Mouse (Mus musculus) left cerebral cortex, postnatal 4 days (tissue): ENCODE measurements at regions not wholly inside any gene's neighbourhood (a gene's known extent, or its start where the extent isn't known, plus 50 kb on each side); places are given as distances from the start of the nearest gene placed in this dataset.
A peak's percentile ranks its signal among the peaks of the same experiment; 100 is the strongest.

Source experiments
- DNase-seq: peaks from one replicate; pipeline ENCODE4 v3.0.0-alpha.2; 2022
- intact Hi-C: fragments of 180-260 bp; cut with DNase I; formaldehyde crosslinking; loops from one replicate; pipeline ENCODE4 v1.15.1; 2025

DNA sequence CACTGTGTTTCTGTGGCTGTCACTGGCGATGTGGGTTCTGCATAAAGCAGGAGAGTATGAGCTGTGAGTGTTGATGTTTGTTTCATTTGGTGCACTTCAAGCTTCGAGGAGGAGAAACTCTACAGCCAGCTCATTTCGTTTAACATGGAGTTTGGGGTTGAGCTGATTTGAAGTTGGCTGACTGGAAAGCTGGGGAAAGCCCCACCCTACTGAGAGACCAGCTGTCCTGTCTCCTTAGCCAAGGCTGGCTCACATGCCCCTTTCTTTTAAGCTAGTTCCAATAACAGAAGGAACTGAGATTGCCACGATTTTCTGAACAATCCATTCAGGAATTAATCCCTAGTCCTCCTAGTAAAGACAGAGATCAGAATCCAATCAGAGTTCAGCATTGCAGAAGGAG is 157.6 kb upstream of the Cox10 start:
- no peak for DNase-seq
- intact Hi-C loops = no loop called here

DNA sequence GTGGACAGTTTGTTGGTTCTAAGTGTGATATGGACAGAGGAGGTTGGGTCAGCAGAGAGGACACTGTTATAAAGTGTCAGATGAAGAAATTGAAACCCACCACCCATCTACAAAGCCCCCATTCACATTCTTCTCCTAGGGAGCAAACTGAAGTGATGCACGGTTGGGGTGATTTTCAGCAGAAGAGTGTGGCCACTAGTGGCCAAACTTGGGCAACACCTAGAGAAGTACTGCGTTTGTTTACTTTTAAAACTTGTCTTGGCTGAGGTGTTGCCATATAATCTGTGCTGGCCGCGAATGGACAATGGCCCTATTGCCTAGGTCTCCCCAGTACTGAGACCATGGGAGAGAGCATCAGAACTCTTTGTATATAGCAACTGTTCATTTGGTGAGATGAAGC is 150.8 kb upstream of the Cox10 start:
- DNase-seq = no peak
- intact Hi-C loops = no loop called here

DNA sequence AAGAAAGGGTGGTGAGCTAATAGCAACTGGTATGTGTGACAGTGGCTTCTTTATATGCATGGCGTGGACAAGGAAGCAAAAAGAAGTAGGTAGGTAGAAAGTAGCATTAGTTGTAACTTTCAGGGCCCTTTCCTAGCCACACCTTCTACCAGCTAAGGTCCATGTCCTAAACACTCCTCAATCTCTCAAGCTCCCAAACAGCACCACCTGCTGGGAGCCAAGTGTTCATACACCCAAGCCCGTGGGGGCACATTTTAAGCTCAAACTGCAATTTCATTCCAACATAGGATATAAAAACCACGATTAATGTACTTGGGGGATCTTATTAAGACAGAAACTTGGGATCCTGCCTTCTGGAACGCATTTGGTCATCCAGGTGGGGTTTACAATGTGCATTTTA is 141.6 kb upstream of the Cox10 start:
- intact Hi-C loops = no loop called here

DNA sequence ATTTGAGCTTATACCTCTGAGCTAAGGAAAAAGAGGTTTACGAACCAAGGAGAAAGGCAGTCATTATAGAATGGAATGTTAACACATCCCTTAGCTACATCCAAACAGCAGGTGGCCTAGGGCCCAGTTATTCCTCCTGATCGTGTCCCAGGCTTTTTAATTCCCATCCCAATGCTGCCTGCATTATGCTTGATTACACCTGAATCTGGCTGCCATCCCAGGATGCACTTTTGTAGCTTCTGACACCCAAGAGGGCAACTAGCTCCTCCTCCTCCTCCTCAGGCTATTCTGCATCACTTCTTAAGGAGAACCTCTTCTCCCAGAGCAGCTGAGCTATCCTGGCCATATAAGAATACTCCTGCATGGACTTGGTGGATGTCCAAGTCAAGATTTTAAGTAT is 137.9 kb upstream of the Cox10 start:
- intact Hi-C loops = no loop called here

More for the DNA sequence above, 141.6 kb upstream of the Cox10 start:
- no peak for DNase-seq

DNA sequence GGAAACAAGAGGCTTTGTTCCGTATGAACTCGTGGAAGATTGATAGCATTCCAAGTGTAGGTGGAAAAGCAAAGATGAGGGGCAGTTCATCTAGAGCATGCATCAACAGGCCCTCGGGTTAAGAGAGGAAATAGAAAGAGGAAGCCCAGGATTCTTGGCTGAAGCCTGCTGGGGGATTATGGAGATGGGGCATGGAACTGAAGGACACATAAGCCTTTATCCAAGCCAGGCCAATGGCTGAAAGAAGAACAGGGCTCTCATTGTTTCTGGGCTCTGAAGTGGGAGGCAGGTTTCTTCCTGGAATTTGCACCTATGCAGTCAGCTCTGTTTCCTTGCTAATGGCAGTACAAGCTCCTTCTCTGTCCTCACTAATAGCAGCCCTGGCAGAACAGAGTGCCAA is 131.6 kb upstream of the Cox10 start:
- intact Hi-C loops = no loop called here
- no peak for DNase-seq

More for the DNA sequence above, 137.9 kb upstream of the Cox10 start:
- DNase-seq = peak; percentile 41

DNA sequence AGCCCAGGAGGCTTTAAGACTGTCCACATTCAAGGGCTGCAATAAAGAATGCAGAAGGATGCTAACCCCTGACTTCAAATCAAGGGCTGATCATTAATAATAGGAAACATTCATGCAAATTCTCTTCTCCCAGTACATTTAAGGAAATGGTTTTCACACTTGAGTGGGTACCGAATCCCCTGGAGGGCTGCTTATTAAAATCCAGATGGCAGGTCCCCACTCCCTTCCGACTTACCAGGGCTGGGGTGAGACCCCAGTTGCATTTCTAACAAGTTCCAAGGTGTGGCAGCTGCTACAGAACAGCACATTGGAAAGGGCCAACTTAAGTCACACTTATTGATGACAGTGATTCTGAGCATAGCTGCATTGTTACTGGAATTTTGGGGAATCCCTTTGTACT is 129.0 kb upstream of the Cox10 start:
- intact Hi-C loops = no loop called here
- no peak for DNase-seq

DNA sequence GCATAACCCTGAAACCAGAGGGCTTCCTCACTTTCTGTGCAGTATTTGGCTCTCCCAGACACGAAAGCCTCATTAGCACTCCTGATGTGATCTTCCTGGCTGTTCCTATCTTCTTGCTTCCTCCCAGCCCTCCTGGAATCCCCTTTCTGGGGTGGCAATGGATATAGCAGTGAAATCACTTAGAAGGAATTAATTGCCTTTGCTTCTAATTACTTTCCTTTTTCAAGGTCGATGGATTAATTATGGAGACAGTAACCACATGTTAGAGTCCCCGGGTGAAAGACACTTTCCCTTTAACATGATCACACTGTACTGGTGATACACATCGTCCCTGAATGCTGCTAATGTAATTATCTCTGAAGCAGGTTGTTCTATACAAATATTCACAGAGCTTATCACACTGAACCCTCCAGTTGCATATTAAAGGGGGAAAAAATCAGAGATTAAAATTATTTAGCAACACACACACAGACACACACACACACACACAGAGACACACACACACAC is 128.1 kb upstream of the Cox10 start:
- intact Hi-C loops = no loop called here

DNA sequence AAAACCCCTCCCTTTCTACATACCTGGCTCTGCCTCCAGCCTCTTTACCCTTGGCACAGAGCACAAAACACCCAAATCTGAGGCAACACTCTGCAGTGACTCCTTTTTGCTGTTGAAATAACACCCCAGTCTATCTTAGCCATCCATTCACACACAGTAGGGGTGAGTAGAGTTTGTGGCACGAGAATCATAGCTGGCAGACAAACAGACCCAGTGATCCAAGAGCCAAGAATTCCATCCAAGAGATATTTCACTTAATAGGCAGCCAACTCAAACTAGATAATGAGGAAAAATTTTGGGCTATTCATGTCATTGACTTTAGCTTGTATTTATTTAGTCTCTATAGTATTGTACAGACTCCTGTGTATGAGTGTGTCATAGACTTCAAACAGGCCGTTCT is 126.9 kb upstream of the Cox10 start:
- intact Hi-C loops = no loop called here
- no peak for DNase-seq

More for the DNA sequence above, 128.1 kb upstream of the Cox10 start:
- DNase-seq = no peak

DNA sequence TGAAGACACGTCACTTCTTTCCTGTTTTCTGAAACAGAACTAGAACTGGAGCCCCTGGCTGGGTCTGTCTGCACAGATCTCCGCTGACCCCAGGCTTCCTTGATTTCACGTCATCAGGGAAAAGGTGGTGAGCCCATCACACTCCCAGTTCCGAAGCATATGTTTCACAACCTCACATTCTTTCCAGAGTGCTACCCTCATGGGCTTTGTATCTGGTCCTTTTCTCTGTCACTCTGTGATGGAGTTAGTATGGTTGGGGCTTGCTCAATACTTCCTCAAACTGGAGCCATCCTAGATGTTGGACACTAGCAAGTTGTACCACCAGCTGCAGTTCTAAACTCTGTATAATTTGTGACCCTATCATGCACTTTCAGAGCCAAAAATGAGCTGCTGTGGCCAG is 125.8 kb upstream of the Cox10 start:
- no peak for DNase-seq
- intact Hi-C loops = no loop called here

DNA sequence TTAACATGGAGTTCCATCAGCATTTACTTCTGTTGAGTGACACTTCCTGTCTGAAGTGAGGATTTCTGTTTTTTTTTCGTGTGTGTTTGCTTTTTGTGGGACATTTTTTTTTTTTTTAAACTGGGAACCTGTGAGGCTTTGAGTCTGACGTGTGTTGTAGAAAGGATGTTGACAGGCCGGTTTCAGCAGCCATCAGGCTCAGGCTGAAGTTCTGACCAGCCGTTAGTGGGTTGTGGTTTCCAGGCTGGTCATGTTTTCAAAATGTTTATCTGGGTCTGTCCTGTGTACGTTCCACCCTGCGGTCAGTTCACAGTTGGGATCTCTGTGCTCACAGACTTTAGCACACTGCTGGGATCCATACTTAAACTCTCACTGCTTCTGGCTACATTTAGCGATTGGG is 125.0 kb upstream of the Cox10 start:
- intact Hi-C loops = no loop called here

DNA sequence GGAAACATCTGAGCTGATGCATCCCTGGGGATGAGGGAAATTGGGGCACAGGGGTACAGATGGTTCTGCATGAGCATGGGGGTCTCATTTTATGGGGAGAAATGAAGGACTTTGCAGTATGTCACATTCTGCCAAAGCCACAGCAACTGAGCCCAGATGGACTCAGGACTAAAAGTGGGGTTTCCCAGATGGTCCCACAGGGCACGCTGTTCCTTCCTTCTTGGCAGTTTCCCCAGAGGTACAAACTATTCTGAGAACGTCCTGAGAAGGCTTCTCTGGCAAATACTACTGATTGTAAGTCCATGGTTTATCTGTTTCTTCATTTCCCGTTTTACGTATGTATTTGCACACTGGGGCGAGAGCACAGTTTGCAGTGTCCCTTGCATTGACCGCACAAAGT is 121.6 kb upstream of the Cox10 start:
- intact Hi-C loops = no loop called here
- no peak for DNase-seq

More for the DNA sequence above, 125.0 kb upstream of the Cox10 start:
- DNase-seq = no peak

DNA sequence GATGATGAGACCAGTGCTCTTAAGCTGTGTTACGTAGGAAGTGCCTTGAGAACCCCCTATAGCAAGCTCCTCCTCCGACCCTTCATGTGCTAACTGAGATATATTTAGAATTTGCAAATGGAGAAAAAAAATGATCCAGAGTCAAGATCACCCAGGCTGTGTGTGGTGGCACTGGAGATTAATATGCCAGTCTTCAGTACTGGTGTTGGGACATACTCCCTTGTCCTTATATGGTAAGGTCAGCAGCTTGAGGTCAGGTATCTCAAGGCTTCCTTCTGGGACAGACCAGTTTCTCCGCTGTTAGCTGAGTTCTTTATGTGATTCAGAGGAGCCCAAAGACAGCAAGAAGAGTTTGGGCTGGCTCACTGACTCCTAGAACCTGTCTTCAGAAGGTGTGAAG is 116.0 kb upstream of the Cox10 start:
- DNase-seq = no peak
- intact Hi-C loops = no loop called here

DNA sequence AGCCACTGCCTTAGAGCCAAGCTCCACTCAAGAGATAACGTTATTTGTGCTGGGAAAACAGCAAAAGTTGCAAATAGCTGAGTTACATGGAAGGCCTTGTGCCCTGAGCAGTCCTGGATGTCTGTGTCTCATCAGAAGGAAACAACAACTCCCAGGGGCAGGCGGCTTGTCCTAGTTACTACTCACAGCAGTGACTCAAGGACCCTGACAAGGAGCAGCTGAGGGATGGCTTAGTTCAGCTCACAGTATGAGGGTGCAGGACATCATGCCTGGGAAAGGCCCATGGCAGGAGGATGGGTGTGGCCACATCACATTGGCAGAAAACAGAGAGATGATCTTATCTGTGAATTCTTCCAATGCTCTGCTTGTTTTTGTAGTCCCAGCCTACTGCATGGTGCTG is 109.4 kb upstream of the Cox10 start:
- no peak for DNase-seq
- intact Hi-C loops = no loop called here

DNA sequence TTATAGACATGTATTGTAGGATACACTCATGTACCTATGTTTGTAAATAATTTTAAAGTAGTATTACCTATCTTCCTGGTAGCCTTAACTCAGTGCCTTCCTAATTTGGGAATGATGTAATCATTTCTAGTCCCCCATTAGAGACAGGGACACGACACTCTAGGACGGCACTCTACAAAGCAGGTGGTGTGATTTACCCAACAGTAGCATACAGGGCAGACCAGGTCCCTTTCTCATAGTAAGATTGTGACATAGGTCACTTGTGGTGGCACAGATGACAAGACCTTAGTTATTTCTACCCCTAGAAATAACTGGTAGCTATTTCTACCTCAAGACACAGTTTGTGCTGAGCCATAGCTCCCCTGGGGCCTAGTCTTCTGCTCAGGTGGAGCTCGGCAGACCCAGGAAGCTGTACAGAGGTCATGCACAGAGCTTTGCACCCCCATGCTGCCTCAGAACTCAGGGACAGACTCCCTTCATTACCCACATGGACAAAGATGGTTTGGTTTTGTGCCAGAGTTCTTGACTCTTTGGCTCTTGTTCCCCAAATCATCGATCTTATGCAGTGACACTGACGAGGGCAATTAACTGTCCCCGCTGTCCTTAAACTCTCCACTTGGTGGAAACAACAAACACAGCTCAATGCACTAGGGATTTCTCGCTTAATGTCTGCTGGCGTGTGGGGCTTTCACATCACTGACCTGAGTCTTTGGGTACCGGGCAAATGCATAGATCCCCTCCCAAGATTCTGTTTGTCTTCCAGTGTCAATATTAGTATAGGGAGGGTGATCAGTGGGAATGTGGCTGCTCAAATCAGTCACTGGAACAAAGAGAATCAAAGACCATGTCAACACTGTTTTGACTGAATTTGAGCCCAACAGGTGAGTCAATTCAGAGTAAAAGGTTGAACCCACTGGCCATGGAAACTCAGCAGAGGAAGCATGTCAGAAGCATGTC is 108.5 kb upstream of the Cox10 start:
- DNase-seq = no peak
- intact Hi-C loops = no loop called here

DNA sequence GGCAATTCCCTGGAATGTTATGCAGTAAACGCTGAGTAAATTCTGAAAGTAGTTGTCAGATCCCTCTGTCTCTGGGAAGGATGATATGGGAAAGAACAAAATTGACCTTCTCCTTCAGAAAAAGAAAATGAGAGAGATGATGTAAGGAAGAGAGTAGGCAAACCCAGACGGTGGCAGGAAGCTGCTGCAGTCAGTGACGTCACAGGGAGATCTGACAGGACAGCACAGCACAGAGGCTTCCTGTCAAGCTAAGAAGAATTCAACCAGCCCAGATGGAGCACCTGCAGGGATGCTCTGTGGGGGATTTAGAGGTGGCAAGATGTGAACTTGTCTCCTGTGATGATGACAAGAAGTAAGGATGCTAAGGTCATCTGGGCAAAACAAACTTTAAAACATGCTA is 107.7 kb upstream of the Cox10 start:
- DNase-seq = peak; percentile 12
- intact Hi-C loops = no loop called here

DNA sequence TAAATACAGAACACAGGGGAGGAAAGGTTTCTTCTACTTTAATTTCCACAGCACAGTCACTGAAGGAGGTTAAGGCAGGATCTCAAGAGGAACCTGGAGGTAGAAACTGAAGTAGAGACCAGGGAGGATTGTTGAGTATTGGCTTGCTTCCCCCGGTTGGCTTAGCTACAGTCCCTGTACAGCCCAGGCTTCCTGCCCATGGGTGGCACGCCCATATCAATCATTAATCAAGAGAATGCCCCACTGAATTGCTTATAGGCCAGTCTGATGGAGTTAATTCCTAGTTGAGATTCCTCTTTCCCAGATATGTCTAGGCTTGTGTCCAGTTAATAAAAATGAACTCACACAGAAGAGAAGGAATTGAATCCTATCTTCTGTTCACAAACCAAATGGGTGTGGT is 107.3 kb upstream of the Cox10 start:
- intact Hi-C loops = no loop called here

DNA sequence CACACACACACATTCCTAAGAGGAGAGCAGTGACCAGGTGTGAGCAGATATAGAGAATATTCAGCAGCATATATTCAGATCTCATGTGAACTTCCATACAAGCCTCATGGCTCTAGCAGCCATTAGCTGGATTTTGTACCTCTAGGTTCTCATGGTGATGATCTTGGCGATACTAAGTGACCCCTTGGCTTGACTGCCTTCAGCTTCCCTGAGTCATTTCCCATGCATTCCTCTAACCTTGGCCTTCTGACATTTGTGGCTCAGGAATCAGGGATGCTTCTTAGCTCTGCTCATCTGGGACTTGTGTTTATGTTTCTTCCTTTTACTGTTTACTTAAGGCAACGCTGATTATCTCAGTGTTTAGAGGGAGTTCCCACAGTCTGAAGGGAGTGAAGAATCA is 100.8 kb upstream of the Cox10 start:
- intact Hi-C loops = no loop called here
- no peak for DNase-seq

More for the DNA sequence above, 107.3 kb upstream of the Cox10 start:
- DNase-seq = no peak

DNA sequence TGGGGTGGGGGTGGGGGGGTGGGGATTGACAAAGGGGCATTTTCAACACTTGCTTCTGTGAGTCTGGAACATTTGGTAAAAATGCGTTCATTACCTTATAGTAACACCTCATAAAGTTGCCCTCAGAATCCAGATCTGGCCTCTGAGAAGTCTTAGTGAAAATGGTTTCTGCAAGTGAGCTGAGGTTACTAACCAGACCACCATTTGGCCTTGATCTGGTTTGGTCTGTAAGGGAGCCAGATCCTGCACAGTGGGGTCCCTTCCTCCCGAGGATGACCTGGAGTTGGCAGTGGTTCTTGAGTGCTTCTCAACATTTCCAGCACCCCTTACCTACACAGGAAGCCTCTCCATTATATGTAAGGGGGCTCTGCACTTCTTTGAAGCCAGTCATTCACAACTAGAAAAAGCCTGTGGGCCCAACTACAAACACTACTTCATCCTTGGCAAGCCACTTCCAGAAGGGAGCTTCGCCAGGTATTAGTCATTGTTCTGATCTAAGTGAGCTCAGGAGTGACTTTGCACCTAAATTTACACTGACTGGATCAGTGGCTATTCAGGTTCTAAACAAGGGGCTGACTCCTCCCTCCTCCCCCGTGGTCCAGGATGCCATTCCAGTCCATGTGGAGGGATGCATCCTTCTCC is 94.3 kb upstream of the Cox10 start:
- DNase-seq = peak; percentile 8
- intact Hi-C loops = no loop called here

DNA sequence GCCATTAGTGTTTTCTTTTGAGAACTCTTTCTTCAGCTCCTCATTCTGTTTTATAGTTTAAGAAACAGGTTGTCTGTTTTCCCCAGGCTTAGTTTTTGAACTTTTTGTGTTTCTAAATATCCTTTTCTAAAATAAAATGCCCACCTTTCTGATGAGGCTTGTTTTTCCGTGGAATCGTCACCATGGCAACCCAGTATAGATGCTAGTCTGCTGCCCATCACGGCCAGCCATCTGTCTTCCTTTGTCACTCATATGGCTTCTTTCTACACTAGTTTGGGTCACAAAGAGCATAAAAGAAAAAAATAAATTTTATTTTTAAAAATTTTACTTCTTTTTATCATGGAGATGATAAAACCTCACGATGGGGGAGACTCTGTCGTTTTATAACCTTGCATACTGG is 93.7 kb upstream of the Cox10 start:
- peak; percentile 29 for DNase-seq

DNA sequence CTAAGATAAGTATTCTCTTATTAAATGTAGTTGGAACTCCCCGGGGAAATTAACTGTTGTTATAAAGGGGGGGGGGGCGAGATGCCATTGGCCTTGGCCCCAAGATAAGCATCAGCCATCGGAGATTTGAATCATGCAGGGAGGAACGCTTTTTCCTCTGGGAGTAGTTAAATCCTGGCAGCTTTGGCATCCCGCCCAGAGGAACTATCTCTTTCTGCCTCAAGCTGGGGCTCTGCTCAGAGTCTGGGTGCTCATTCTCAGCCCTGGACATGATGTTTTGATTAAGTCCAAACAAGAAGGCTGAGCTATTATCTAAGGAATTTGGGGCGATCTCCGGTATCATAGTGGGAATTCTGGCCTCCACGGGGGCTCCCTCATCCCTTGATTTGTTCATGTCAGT is 89.4 kb upstream of the Cox10 start:
- peak; percentile 19 for DNase-seq
- intact Hi-C loops = no loop called here

More for the DNA sequence above, 93.7 kb upstream of the Cox10 start:
- intact Hi-C loops = no loop called here

DNA sequence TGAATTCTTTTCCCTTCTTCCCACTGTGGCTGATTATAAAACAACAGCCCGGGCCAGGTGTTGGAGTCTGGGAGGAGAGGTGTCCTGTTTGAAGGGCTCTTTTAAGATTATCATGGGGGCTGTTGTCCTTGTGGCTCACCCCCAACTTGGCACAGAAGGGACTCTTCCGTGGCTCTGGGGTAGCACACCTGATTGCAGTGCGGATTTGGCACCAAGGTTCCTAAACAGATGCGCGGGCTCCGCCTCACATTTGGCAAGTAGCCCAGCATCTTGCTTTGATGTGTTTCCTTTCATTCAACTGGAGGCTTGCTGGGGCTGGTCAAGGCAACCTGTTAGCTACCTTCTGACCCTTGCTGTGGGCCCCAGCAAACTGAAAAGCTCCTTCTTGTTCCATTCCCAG is 85.5 kb upstream of the Cox10 start:
- peak; percentile 15 for DNase-seq
- intact Hi-C loops = no loop called here

DNA sequence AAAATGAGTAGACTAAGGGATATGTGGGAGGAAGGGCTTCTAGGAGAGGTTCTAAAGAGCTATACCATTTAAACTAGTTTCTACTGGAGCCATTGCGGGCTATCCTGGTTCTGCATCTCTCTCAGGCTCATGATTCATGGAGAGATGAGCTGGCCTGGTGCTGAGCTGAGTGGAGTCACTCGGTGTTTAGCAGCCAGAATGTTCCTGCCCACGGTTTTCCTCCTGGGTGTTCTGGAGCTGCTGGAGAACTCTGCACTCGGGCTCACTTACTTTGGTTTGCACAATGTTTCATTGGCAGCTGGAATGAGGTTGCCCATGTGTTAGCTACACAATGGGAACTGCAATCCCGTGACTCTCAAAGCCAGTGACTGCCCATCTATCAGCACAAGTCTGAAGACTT is 79.0 kb upstream of the Cox10 start:
- no peak for DNase-seq
- intact Hi-C loops = no loop called here
